Mouse (Mus musculus) gastrocnemius, postnatal 4 days (tissue): Measurements from ENCODE around the gene Alpk3. TPM values are rescaled to one million over a fixed set of nuclear protein-coding genes. Genes with fewer than 3 reads are reported as not detected.

Source experiments
- total RNA-seq, 2 experiments: library from RNA; stranded (reverse); gene quantifications; 2 replicates each; pipeline ENCODE4 v1.2.3; 2021

Gene Alpk3
- total RNA-seq, 2 experiments from 2014 or later: 132 to 139 TPM

Other genes with a start within 250 kb of the Alpk3 start
- gene Iqgap1, start 231.6 kb upstream of the Alpk3 start, total RNA-seq: 10 to 100 TPM; 80.1 to 83.1 TPM
- gene Zscan2, start 196.7 kb upstream of the Alpk3 start, total RNA-seq: 1 to 10 TPM; 5.5 TPM
- gene Wdr73, start 156.3 kb upstream of the Alpk3 start, total RNA-seq: 1 to 10 TPM; 9.1 to 9.5 TPM
- gene Nmb, start 152.5 kb upstream of the Alpk3 start, total RNA-seq: 1 to 10 TPM; 2.5 to 4.9 TPM
- 10 to 100 TPM; 71.6 to 77.3 TPM for gene Sec11a, start 109.8 kb upstream of the Alpk3 start, total RNA-seq
- 10 to 100 TPM; 18.4 to 20.2 TPM for gene Zfp592, start 63.9 kb upstream of the Alpk3 start, total RNA-seq
- under 1 TPM; 0.47 to 0.57 TPM for gene Slc28a1, start 57.2 kb downstream of the Alpk3 start, total RNA-seq
- 10 to 100 TPM; 11.1 to 11.7 TPM for gene Pde8a, start 156.0 kb downstream of the Alpk3 start, total RNA-seq